Mouse (Mus musculus): ENCODE measurements at regions not wholly inside any gene's neighbourhood (a gene's known extent, or its start where the extent isn't known, plus 50 kb on each side); places are given as distances from the start of the nearest gene placed in this dataset.
"Not testable (repeated sequence)": the region's sequence is repeated elsewhere in the genome, so short reads cannot be mapped to it uniquely, and the experiment has no call there.

DNA sequence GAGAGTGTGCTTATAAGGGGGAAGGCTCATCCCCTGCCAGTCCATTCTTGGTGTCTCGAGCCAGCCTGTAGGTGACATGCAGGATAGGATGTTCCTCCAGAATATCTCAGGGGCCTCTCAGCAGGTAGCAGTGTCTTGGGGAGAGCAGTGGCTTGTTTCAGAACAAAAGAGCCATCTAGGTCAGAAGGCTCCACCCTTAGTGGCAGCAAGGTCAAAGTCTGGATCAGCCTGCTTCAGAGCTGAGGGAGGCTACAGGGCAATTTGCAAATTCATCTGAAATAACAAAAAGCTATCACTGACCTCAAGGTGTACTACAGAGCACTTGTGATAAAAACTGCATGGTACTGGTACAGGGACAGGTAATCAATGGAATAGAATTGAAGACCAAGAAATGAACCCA, 1679.5 kb downstream of the Stim2 start:
- not testable (repeated sequence) for H3K9ac ChIP-seq; H3K4me1 ChIP-seq; H3K27ac ChIP-seq; H3K4me2 ChIP-seq; H3K9me3 ChIP-seq; H3K36me3 ChIP-seq; H3K4me3 ChIP-seq (replicated peaks); H3K27me3 ChIP-seq (replicated peaks); ATAC-seq (ENCODE audit: insufficient read depth, low FRiP score, low read depth)
- 74% methylated on average over 1 of the region's 1 CpGs for WGBS

DNA sequence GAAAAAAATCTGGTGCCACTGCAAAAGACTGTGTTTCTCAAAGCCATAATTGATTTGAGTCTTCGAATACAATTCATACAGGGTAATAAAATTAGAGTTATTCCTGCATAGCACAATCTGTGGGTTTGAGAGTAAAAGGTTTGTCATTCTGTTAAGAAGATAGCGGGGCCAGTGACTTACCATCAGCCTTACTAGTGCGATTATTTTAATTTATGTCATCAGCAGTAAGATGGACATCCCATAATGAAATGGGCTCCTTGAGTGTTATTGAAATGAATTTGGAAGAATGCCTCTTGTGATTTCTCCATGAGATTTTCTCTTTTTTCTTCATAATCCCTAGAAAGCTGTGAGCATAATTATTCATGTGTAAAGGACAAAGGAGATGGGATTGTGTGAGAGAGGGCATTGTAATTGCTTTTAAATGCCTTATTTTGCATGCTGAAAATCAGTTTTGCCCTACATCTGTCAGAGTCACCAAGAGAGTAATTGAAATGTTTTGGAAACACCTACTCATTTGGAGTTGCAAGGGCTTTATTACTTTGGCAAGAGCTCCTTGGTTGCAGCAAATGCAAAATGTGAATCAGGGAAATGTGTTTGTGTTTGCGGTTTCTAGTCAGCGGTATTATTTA, 1692.9 kb downstream of the Stim2 start:
- no peaks in the 10 kb centered on the region for H3K36me3 ChIP-seq
- WGBS, result 86% methylated on average over 5 of the region's 5 CpGs
- no peak overlapping the region for H3K9ac ChIP-seq
- no peak overlapping the region for H3K27ac ChIP-seq
- no peak overlapping the region for H3K4me3 ChIP-seq (replicated peaks)
- no peaks in the 10 kb centered on the region for H3K9me3 ChIP-seq
- ATAC-seq (ENCODE audit: insufficient read depth, low FRiP score, low read depth), result no peak
- H3K27me3 ChIP-seq (replicated peaks), result no peaks in the 10 kb centered on the region
- H3K4me2 ChIP-seq, result no peak overlapping the region
- no peaks in the 10 kb centered on the region for H3K4me1 ChIP-seq

DNA sequence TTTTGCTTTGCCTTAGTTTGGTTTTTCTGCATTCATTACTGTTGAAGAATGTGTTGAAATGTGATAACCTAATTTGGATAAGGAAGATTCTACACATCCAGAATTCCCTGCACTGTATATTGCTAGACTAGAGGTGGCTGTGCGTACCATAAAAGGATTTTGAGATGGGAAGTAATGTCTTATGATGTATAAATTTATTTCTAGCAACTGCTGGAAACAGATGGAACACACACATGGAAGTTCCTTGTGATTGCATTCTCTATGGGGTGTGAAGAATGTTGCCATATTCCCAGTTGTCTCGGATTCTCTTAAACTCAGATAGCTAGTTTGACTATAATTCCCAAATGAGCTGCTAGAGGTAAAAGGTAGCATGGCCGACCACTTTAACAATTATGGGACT, 1706.2 kb downstream of the Stim2 start:
- ATAC-seq (ENCODE audit: insufficient read depth, low FRiP score, low read depth), result no peak
- Histone ChIP-seq H3K4me1 (no peaks in the 10 kb centered on the region), H3K4me3 (replicated peaks) (no peak overlapping the region), H3K27me3 (replicated peaks) (no peaks in the 10 kb centered on the region), H3K27ac (no peak overlapping the region), H3K9me3 (no peaks in the 10 kb centered on the region), H3K9ac (no peak overlapping the region), H3K36me3 (no peaks in the 10 kb centered on the region), H3K4me2 (no peak overlapping the region)
- WGBS, result 81% methylated on average over 3 of the region's 3 CpGs

DNA sequence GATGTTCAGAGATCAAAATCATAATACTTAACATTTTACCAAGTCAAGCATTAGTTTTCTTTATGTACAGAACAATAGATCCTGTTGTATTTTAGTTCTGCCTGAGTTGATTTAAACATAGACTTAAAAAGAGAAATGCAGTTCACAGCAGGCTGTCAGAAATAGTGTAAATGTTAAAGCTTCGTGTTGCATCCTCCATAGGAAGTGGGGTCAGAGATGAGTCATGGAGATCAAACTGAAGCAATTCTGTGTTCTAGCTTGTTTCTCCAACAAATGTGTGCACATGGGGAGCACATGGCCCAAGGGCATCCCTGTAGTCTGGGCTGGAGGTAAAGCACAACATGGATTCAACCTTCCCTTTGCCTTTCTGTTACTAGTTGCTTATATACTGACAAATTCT, 1713.5 kb downstream of the Stim2 start:
- no peaks in the 10 kb centered on the region for H3K9me3 ChIP-seq
- no peak for ATAC-seq (ENCODE audit: insufficient read depth, low FRiP score, low read depth)
- H3K4me2 ChIP-seq, result no peak overlapping the region
- WGBS, result 48% methylated on average over 1 of the region's 1 CpGs
- H3K36me3 ChIP-seq, result no peaks in the 10 kb centered on the region
- no peak overlapping the region for H3K9ac ChIP-seq
- H3K27me3 ChIP-seq (replicated peaks), result no peaks in the 10 kb centered on the region
- H3K27ac ChIP-seq, result no peak overlapping the region
- no peaks in the 10 kb centered on the region for H3K4me1 ChIP-seq
- H3K4me3 ChIP-seq (replicated peaks), result no peak overlapping the region

DNA sequence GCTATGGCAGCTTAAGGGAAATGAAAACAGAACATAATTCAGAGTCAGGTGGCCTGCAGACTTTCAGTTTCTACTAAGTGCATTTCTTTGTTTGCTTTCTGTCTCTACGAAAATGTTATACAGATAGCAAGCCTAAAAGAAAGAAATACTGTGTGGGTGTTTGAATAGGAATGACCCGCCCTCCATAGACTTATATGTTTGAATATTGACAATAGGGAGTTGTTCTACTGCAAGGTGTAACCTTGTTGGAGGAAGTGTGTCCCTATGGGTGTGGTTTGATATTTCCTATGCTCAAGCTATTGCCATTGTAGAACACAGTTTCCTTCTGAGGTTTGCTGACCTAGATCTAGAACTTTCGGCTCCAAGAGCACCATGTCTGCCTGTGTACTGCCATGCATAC, 1736.8 kb downstream of the Stim2 start:
- H3K27me3 ChIP-seq (replicated peaks), result no peaks in the 10 kb centered on the region
- 77% methylated on average over 3 of the region's 3 CpGs for WGBS
- H3K27ac ChIP-seq, result no peak overlapping the region

DNA sequence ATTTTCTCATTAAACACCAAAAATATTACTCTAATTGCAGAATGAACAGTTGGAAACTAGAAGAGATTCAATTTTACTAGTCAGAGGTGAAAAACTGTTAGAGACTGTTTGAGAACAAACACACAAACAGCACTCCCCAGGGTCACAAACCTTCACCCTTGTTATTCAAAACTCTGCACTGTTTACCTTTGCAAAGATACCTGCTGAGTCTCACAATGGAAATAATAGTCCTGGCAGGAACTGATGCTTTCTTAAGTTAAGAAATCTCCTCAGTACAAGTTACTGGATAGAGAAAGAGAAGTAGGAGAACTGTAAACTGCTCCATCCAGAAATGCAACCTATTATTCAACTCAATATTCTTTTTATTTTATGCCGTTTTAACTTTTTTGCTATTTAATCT, 1763.5 kb downstream of the Stim2 start:
- H3K36me3 ChIP-seq, result no peaks in the 10 kb centered on the region
- ATAC-seq (ENCODE audit: insufficient read depth, low FRiP score, low read depth), result no peak
- H3K4me1 ChIP-seq, result no peaks in the 10 kb centered on the region
- no peak overlapping the region for H3K27ac ChIP-seq
- H3K4me2 ChIP-seq, result no peak overlapping the region
- no peak overlapping the region for H3K4me3 ChIP-seq (replicated peaks)
- no peak overlapping the region for H3K9ac ChIP-seq
- H3K27me3 ChIP-seq (replicated peaks), result no peaks in the 10 kb centered on the region
- WGBS, result 90% methylated on average over 1 of the region's 1 CpGs
- H3K9me3 ChIP-seq, result no peaks in the 10 kb centered on the region

More for the DNA sequence above, 1736.8 kb downstream of the Stim2 start:
- Histone ChIP-seq H3K4me1 (no peaks in the 10 kb centered on the region), H3K36me3 (no peaks in the 10 kb centered on the region), H3K4me2 (no peak overlapping the region), H3K9me3 (no peaks in the 10 kb centered on the region), H3K9ac (no peak overlapping the region), H3K4me3 (replicated peaks) (no peak overlapping the region)
- ATAC-seq (ENCODE audit: insufficient read depth, low FRiP score, low read depth), result peak; percentile 84

DNA sequence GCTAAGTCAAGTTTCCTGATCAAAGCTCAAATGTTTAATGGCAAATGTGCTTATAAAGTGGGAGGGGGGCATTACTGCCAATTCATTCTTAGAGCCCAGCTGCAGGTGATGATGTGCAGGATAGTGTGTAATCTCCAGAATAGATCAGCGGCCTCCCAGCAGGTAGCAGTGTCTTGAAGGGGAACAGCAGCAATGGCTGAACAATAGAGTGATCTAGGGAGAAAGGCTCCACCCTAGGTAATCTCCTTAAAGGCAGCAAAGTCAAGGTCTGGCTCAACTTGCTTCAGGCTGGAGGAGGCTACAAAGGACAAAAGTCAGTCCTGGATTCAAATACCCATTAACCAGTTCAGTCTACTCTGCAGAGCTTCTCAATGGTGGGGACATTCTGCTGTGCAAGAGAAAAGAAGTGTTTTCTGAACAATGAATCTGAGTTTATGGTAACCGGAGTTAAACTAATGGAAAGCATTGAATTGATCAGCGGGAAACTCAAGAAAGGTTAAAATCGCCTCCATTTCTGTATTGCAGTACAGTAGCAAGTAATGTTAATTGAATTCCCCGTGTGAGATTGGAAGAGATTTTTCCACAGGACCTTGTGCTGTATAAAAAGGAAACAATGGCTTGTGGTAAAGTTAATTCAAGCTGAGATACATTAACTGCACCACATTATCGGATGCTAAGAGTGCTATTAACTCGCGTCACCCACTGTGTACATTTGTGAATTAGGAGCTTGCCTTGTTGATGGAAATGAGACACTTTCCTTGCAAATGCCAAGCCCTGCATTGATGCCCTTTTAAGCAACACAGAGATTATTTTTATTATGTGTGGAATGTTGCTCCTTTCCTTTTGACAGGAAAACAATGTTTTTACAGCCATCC, 1793.7 kb downstream of the Stim2 start:
- H3K27ac ChIP-seq, result no peak overlapping the region
- 70% methylated on average over 8 of the region's 8 CpGs for WGBS

DNA sequence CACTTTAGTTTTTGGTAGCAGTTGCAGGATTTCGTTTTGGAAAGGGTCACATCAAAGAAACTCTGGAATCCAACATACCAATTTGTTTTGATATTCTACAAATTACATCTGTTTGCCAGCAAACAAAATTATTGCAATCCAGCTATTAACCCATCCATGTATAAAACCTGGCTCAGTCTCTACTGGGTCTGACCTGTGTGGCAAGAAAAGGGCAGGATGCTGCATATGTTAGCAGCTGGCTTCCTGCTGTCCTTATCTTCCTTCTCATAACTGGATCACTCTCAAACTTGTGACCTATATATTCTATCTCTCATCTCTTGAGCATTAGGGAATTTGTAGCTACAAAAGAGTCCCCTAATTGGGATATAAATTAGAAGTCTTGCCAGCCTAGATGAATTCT, 1794.4 kb downstream of the Stim2 start:
- Histone ChIP-seq H3K36me3 (no peaks in the 10 kb centered on the region), H3K9ac (no peak overlapping the region), H3K4me2 (no peak overlapping the region), H3K27ac (no peak overlapping the region), H3K27me3 (replicated peaks) (no peaks in the 10 kb centered on the region), H3K9me3 (no peaks in the 10 kb centered on the region), H3K4me1 (no peaks in the 10 kb centered on the region), H3K4me3 (replicated peaks) (no peak overlapping the region)
- no peak for ATAC-seq (ENCODE audit: insufficient read depth, low FRiP score, low read depth)
- WGBS, result 54% methylated on average over 1 of the region's 1 CpGs

More for the DNA sequence above, 1793.7 kb downstream of the Stim2 start:
- ATAC-seq (ENCODE audit: insufficient read depth, low FRiP score, low read depth), result no peak
- no peak overlapping the region for H3K4me2 ChIP-seq
- no peaks in the 10 kb centered on the region for H3K36me3 ChIP-seq
- H3K27me3 ChIP-seq (replicated peaks), result no peaks in the 10 kb centered on the region
- H3K9ac ChIP-seq, result no peak overlapping the region
- H3K9me3 ChIP-seq, result no peaks in the 10 kb centered on the region
- no peak overlapping the region for H3K4me3 ChIP-seq (replicated peaks)
- H3K4me1 ChIP-seq, result no peaks in the 10 kb centered on the region
